Mouse (Mus musculus) large intestine, adult 2 months (tissue): ENCODE measurements around the gene Ahdc1. TPM values are rescaled to one million over a fixed set of nuclear protein-coding genes. Genes with fewer than 3 reads are reported as not detected.
"Not testable (repeated sequence)": the region's sequence is repeated elsewhere in the genome, so short reads cannot be mapped to it uniquely, and the experiment has no call there.

Experiments used
- DNase-seq: peaks from one replicate; pipeline ENCODE4 v3.0.0-alpha.2; 2012; ENCODE audit warnings: low read depth, low spot score
- WGBS: fragments of 180-500 bp; shearing (Covaris S2); methylation state at CpG from one replicate; pipeline ENCODE4 v1.1.7; 2018; 5-methylcytosine and 5-hydroxymethylcytosine counted together
- polyA plus RNA-seq: library from polyadenylated mRNA; depleted of rRNA; stranded (reverse); fragments of >200 nt; gene quantifications from 2 replicates; pipeline ENCODE4 v1.2.3, GENCODE M21; 2012

The Ahdc1 gene
- polyA plus RNA-seq, 1 experiment, result 9.5 TPM

GRCm38 (mm10) chr4:132983664-132984512, 27.2 kb upstream of the Ahdc1 start:
- DNase-seq, result no peak
- 79% methylated on average over 7 of the region's 7 CpGs for WGBS

DNA sequence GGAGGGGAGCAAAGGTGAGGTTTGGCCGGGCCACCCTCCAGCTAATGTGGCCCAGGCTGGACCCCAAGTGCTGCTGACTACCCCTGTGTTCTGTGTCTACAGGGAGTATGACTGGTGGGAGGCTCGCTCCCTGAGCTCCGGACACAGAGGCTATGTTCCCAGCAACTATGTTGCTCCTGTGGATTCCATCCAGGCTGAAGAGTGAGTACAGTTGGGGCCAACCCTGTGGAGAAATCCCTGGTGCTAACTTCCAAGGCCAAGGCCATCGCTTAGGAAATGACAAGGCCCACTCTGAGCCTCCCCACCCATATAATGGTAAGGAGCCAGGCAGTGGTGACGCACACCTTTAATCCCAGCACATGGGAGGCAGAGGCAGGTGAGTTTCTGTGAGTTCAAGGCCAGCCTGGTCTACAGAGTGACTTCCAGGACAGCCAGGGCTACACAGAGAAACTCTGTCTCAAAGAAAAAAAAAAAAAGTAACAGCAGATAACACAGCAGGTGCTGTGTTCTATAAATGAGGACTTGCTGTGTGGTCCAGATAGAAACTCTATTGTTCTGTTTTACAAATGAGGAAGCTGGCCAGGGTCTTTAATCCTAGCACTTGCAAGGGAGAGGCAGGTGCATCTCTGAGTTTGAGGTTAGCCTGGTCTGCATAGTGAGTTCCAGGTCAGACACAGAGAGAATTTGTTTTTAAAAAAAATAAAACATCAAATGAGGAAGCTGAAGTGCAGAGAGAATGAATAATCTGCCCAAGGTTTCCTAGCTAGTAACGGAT, 22.3 kb upstream of the Ahdc1 start:
- 84% methylated on average over 6 of the region's 6 CpGs for WGBS
- DNase-seq, result no peak

- WGBS, result 84% methylated on average over 4 of the region's 4 CpGs
- DNase-seq, result no peak
Observed at GRCm38 (mm10) chr4:132993553-132993952, 17.5 kb upstream of the Ahdc1 start.

- WGBS, result 52% methylated on average over 14 of the region's 14 CpGs
Observed at GRCm38 (mm10) chr4:132997469-132998237, 13.4 kb upstream of the Ahdc1 start.

DNA sequence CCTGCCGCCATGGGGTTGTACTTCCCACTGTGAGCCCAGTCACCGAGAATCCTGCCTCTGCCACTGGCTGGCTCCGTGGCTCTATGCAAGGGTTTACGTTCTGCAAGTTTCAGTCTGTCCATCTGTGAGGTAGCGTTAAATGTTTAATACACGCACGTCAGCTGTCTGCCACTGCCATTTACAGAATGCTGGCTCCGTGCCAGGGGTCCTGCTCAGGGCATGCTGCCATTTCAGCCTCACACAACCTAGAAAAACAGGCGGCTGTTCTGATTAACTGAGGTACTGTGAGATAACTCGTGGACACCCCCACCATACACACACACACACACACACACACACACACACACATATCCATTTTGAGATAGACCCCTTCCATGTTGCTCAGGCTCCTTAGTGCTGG, 8.2 kb upstream of the Ahdc1 start:
- DNase-seq, result no peak

More at GRCm38 (mm10) chr4:132997469-132998237, 13.4 kb upstream of the Ahdc1 start:
- DNase-seq, result no peak

DNA sequence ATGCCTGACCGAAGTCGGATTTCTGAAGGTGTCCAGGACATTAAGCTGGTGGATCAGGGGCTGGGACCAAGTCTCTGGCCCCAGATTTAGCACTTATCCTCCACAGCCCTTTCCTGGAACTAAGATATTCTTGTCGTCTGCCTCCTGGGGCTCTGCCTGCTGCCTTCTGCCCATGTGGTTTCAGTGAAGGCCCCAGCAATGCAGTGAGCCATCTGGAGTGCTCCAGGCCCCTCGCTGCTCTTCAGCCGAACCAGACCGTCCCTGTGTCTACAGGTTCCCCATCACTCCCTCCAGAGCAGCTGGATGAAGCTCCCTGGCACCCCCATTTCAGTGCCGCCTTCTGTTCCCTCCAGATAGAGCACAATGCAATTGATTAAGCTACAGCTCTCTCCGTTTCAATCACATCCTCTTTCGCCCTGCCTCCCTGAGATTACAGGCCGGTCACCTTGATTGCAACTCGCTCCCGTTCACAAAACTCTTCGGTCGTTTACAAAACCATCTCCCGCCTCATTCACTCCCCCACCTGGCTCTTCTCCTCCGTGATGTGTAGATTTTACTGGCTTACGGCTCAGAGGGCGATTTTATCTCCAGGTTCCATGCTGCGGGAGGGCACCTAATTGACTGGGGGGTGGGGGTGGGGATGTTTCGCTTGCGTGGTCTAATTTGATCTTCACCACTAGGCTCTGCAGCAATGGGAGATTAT, 7.6 kb upstream of the Ahdc1 start:
- DNase-seq, result no peak
- WGBS, result 76% methylated on average over 21 of the region's 21 CpGs

More for the DNA sequence above, 8.2 kb upstream of the Ahdc1 start:
- 30% methylated on average over 10 of the region's 10 CpGs for WGBS

DNA sequence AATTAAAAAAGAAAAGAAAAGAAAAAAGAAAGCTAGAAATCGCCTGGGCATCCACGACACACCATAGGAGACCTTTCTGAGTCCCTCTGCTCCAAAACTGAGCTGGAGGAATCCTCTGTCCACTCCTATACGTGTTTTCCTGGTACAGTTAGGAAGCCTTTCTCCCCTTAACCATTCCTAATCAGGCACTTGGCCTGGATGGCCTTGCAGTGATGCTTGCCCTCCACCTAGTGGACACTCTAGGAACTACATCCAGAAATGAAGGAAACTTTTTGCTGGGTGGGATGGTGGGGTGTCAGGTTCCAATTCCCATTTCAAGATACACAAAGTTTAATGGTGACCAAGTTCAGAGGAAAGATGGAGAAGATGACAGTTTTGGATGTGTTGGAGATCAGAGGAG, 5.8 kb upstream of the Ahdc1 start:
- WGBS, result 7% methylated on average over 3 of the region's 3 CpGs
- peak; percentile 45 for DNase-seq

DNA sequence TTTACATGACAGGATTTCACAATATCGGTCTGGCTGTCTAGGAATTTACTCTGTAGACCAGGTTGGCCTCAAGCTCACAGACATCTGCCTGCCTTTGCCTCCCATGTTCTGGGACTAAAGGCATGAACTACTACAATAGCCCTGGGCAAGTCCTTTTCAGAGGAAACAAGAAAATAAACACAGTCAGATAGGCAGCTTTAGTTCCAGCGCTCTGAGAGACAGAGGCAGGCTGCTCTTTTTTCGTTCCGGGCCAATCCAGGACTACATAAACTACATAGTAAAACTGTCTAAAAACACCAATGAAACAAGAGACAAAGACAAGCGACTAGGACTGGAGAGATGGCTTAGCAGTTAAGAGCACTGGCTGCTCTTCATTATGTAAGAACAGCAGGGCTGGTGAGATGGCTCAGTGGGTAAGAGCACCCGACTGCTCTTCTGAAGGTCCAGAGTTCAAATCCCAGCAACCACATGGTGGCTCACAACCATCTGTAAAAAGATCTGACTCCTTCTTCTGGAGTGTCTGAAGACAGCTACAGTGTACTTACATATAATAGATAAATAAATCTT, 5.1 kb upstream of the Ahdc1 start:
- WGBS, result 32% methylated on average over 6 of the region's 6 CpGs

GRCm38 (mm10) chr4:133007513-133008380, 3.3 kb upstream of the Ahdc1 start:
- DNase-seq, result no peak
- WGBS, result 66% methylated on average over 15 of the region's 15 CpGs

More for the DNA sequence above, 5.1 kb upstream of the Ahdc1 start:
- DNase-seq, result not testable (repeated sequence)

DNA sequence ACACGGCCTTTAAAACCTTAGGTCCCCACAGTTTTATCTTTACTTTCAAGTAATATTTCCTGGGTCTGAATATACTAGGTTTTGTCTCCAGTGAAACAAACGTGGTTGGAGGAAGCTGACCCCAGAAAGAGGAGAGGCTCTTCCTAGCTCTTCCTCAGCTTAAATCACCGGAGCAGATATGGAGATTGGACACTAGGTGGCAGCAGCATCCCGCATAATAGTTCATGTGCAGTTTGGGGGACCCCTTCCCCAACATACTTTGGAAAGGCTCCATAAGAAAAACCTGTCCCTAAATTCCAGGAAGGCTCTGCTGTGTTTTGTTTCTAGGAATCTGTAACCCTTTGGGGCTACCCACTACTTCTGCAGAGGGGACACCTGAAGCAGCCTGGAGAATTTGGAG, 1.9 kb upstream of the Ahdc1 start:
- WGBS, result 2% methylated on average over 4 of the region's 4 CpGs
- no peak for DNase-seq

GRCm38 (mm10) chr4:133009676-133010075, 1.4 kb upstream of the Ahdc1 start:
- no peak for DNase-seq
- WGBS, result 64% methylated on average over 5 of the region's 5 CpGs

- 6% methylated on average over 17 of the region's 17 CpGs for WGBS
- no peak for DNase-seq
Observed at GRCm38 (mm10) chr4:133010611-133011010, 449 bp upstream of the Ahdc1 start.

DNA sequence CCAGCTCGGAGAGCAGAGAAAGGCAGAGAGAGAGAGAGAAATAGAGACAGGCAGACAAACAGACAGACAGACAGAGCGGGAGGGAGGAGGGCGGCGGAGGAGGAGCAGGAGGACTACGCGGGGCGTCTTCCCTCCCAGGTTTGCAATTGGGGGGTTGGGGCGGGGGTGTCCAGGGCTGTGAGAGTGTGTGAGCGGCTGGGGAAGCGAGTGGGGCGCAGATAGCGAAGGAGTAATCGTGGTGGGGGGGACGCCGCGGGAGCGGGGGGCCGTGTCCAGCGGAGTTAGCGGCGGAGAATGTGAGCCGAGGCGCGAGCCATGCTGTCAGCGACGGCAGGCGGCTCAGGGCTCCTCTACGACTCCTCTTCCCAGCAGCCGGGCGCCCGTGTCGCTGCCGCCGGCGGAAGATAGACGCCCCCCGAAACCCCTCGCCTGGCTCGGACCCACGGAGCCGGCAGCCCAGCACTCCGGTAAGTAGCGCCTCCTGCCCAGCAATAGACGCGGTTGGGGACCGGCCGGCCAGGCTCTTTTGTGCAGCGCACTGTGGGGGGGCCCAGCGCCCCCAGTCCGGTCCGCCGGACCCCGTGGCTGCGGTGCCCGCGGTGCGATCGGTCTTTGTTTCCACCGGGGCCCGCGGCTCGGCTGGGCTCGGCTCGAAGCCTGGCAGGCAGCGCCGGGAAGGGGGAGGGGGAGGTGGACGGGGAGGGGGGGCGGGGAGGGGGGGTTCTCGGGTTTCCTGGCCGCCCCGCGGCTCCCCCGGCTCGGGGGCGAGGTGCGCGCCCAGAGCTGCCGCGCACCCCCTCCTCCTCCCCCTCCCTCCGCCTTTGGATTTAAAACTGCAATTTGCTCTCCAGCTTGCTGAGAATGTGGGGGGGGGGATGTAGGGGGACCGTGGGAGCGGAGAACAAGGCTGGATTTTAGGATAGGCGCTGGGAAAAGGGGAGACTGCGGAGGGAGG, 1.0 kb downstream of the Ahdc1 start:
- DNase-seq, result no peak
- WGBS, result under 1% methylated on average over 81 of the region's 84 CpGs

GRCm38 (mm10) chr4:133012776-133013265, 1.8 kb downstream of the Ahdc1 start:
- 1% methylated on average over 17 of the region's 17 CpGs for WGBS
- no peak for DNase-seq

DNA sequence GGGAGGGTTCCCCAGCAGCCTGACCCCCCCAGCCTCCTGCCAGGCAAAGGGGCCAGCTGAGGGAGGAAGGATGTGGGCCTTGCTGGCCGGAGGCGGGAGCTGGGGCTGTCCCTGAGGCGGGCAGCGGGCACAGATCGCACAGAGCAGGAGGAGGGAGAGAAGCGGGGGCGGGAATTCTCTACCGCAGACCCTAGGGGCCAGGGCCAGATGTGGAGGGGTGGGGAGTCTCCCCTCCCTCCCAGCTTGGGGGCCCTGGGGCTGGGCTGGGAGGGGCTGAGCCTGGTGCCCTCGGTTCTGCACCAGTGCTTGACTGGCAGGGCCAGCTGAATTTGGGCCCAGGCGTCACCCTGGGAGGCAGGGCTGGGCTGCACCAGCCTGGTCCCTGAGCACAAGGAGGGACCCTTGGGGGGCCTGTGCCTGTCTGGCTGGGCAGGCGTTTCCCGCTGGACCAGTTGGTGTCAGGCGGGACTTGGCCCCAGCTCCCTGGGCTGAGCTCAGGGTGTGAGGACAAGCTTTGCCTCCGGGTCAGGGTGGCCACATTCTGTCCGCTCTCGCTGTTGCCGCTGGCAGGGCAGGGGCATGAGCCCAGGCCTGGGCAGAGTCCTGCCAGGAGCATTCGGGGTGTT, 2.3 kb downstream of the Ahdc1 start:
- 3% methylated on average over 18 of the region's 18 CpGs for WGBS
- DNase-seq, result no peak

- no peak for DNase-seq
- 39% methylated on average over 5 of the region's 5 CpGs for WGBS
Observed at GRCm38 (mm10) chr4:133014088-133014487, 3.0 kb downstream of the Ahdc1 start.
